Mouse (Mus musculus) embryonic stem cell, embryonic (primary cell): ENCODE measurements around the gene Sec61b.

ENCODE experiments used
- CTCF ChIA-PET, 4 experiments: fragments of 300-600 bp in 2 of 4; fragments of 350-600 bp in 2 of 4; sonication (Branson Sonifier 250); formaldehyde crosslinking; loops; one replicate each; lab custom pipeline; 2022; ENCODE audit warnings: inconsistent platforms in 2 of 4; lab: Charles Lee
- POLR2A ChIA-PET, 4 experiments: fragments of 300-600 bp in 2 of 4; fragments of 350-600 bp in 2 of 4; sonication (Branson Sonifier 250); formaldehyde crosslinking; loops; one replicate each; lab custom pipeline; 2022; ENCODE audit warnings: antibody characterized with exemption in 4 of 4, inconsistent platforms in 1 of 4; lab: Charles Lee

Gene Sec61b

DNA sequence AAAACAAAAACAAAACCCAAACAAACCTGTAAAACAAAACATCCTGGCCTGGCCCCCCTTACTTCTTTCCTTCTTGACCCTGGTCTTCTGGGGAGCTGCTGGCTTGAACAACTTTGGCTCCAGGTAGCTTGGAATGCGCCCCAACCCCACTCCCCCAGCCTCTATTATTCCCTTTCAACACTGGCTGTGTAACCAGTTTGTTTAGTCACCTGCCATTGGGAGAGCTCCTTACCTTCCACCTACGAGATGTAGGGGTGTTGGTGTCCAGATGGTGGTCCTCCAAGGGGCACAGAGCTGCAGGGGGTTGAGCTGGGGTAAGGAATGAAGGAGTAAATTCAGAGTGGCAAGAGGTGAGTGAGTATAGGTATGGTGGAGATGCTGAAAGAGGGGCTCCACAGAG is 7.3 kb upstream of the Sec61b start:
- POLR2A ChIA-PET, result interaction anchor here in 1 of 4 experiments (0.8 to 1.0 kb wide), 2 partner anchors 14 to 30 kb away, joined by 3 to 4 read pairs; no protein-coding TSS in a partner anchor
- CTCF ChIA-PET, result no interaction called here

DNA sequence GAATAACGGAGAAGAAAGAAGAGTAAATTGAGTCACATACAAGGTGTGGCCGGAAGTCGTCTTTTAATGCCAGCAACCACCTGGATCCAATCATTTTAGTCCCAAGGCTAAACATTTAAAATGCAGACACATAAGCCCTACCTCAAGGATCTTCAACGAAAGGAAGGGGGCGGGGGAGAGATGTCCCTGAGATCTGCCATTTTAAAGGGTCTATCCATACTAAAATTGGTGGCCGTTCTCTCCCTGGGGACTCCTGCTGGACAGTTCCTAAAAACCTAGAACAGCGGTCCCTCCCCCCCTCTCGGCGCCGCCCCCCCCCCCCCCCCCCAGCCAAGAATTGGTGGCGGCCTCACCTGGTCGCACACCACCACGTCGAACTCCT is 881 bp upstream of the Sec61b start:
- ChIA-PET POLR2A (interaction anchor here (0.6 to 3.0 kb wide), 32 partner anchors 8 to 1112 kb away, joined by 3 to 20 read pairs (median 4); partner anchors contain the start of genes Erp44 (in 2 of the 4), Invs (in 2 of the 4), Tgfbr1 (in 2 of the 4) and Stx17 (in 1 of the 4)), CTCF (interaction anchor here in 1 of 4 experiments (1.0 to 1.1 kb wide), 3 partner anchors 24 to 36 kb away, joined by 4 to 6 read pairs (median 6); no protein-coding TSS in a partner anchor)

DNA sequence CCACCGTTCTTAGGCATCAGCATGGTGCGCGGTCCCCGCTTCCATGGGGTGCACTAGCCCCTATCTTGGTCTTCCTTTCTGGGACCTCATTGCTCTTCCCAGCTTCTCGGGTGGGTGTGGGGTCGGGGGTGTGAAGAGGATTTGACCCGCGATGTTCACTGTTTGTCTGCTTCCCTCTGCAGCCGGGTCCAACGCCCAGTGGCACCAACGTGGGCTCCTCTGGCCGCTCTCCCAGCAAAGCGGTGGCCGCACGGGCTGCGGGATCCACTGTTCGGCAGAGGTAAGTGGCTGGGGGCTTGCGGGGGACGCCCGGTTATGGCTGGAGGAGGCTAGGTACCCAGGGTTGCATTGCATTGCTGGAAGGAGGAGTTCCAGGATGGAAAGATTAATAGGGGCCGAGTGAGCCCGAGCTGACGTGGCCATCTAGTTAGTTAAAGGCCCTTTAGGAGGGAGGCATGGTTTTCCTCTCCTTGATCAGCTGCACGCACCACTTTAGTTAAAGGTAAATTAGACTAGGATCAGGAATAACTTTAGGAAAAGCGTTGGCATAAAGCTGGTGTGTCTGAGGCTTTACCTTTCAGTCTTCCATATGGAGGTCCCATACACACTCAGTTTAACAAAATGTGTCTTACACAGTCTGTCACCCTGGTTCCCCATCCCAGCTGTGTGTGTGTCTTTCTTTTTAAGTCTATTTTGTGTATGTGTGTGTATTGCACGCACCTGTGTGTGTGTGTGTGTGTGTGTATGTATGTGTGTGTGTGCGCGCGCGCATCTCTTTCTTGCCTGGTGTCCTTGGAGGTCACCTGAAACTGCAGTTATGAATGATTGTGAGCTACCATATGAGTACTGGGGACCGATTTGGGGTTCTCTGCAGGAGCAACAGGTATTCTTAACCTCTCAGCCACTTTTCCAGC is 529 bp downstream of the Sec61b start:
- ChIA-PET POLR2A (interaction anchor here (0.5 to 3.0 kb wide), 38 partner anchors 7 to 1153 kb away, joined by 3 to 20 read pairs (median 4); partner anchors contain the start of genes Erp44 (in 2 of the 4), Invs (in 2 of the 4), Stx17 (in 1 of the 4) and Tex10 (in 1 of the 4)), CTCF (interaction anchor here in 1 of 4 experiments (0.7 to 1.1 kb wide), 3 partner anchors 13 to 37 kb away, joined by 3 to 6 read pairs (median 6); no protein-coding TSS in a partner anchor)

DNA sequence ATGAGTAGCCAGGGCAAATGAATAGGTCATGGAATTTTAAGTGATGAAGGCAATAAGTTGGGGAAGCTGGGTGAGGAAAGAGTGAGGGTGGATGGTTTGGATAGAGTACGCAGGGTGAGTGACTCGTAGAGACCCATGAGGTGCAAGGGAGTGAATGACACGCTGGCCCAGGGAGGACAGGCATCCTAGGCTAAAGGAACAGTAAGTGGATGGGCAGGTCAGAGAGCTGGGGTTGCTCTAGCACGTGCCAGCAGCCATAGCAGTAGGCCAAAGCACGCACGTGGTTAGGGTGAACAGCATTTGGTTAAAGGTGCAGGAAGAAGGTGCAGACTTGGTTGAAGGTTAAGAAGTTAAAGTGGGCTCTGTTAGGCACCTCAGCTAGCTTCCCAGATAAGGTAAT is 3.1 kb downstream of the Sec61b start:
- CTCF ChIA-PET, result interaction anchor here in 1 of 4 experiments (0.9 kb wide), 1 partner anchor 25 kb away, joined by 3 read pairs; no protein-coding TSS in a partner anchor
- POLR2A ChIA-PET, result interaction anchor here in 2 of 4 experiments (0.5 to 2.4 kb wide), 4 partner anchors 9 to 42 kb away, joined by 3 to 10 read pairs (median 7); no protein-coding TSS in a partner anchor

DNA sequence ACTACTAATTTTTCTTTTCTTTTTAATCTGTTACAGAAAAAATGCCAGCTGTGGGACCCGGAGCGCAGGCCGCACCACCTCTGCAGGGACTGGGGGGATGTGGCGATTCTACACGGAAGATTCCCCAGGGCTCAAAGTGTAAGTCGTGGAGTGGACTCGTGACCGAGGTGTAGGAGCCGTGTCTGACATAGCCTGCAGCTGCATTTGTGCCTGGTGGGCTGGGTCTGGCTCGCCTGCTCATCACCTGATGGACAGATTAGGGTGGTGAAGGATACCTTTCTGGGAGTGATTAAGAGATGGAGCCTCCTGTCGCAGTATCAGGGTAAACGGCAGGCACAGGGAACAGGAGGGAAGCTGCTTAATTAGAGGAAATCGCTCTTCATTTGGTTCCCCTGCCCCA is 5.6 kb downstream of the Sec61b start:
- CTCF ChIA-PET, result interaction anchor here in 2 of 4 experiments (0.6 to 0.7 kb wide), 2 partner anchors 22 to 23 kb away, joined by 4 to 7 read pairs; no protein-coding TSS in a partner anchor

DNA sequence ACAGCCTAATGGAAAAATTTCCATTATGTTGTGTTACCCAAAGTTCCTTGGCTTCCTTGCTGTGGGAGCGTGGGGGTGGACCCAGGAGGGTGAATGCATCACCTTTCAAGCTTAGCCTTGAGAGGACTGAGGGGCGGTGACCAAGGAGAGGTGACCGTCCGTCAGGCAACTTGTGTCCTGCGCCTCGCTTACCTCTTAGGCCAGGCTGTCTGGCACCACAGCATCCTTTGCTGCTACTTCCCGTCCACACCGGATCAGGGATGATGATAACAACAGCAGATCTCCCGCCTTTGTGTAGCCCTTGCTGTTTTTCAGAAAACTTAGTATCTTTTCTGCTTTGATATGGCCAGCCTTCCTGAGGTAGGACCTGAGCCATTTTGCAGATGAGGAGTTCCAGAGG is 6.1 kb downstream of the Sec61b start:
- CTCF ChIA-PET, result interaction anchor here in 1 of 4 experiments (0.7 kb wide), 1 partner anchor 22 kb away, joined by 4 read pairs; no protein-coding TSS in a partner anchor
- POLR2A ChIA-PET, result no interaction called here

More for the DNA sequence above, 5.6 kb downstream of the Sec61b start:
- POLR2A ChIA-PET, result interaction anchor here in 1 of 4 experiments (0.6 to 1.3 kb wide), 2 partner anchors 44 to 82 kb away, joined by 3 to 4 read pairs; no protein-coding TSS in a partner anchor

DNA sequence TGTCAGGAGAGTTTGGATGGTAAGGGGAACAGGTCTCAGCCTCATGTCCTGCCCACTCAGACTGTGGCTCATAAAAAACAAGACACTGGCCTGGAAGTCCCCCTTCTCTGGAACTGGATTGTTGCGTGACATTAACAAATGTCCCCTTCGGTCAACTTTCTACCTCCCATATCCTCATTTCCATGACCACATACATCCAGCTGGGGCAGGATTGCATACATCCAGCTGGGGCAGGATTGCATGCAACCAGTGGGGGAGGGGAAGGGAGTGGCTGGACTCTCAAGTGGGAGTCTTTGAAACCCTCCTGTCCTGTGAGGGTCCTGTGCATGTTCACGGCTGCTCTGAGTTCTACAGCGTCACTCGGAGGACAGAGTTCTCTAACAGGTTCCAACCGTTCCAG is 16.8 kb downstream of the Sec61b start:
- CTCF ChIA-PET, result interaction anchor here in 3 of 4 experiments (0.6 to 1.9 kb wide), 5 partner anchors 11 to 53 kb away, joined by 7 to 13 read pairs (median 10); no protein-coding TSS in a partner anchor
- POLR2A ChIA-PET, result interaction anchor here in 3 of 4 experiments (0.9 to 3.4 kb wide), 4 partner anchors 14 to 18 kb away, joined by 3 to 10 read pairs (median 8); partner anchors contain the start of genes Alg2 (in 2 of the 3) and Sec61b (in 2 of the 3)

DNA sequence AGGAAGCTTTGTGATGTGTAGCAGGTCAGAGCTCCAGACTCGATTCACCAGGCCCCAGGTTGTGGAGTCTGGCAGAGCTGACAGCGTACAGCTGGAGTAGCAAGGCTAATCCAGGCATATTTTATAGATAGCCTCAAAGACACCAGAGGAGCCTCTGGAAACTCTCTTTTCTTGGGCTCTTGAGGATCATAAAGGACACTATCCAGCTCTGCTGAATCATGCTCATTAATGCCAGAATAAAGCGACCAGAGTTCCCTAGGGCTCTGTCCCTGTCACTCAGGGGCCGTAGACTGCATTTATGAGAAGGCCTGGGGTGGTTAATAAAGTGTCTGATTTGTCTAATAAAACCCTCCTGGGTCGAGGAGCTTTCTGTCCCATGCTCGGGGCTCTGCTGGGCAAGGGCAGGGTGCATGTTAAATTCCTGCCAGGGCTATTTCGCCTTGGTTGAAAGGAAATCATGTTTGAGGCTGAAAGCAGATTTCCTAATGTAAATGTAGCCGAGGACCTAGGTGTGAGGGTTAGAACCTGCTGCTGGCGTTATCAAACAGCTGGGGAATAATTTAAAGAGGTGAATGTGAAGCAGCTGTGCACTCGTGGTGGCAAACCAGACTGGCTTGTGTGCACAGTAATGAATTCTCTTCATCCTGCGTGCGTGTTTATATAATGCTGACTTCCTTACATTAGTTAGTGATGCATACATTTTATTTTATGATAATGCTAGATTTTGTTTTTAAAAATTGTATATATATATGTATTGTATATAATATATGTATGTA is 18.0 kb downstream of the Sec61b start:
- POLR2A ChIA-PET, result interaction anchor here in 2 of 4 experiments (0.6 to 3.4 kb wide), 6 partner anchors 15 to 67 kb away, joined by 3 to 11 read pairs (median 4); partner anchors contain the start of genes Alg2 (in 2 of the 2) and Sec61b (in 2 of the 2)
- CTCF ChIA-PET, result interaction anchor here (0.5 to 1.9 kb wide), 5 partner anchors 10 kb away, joined by 4 to 13 read pairs (median 7); no protein-coding TSS in a partner anchor

DNA sequence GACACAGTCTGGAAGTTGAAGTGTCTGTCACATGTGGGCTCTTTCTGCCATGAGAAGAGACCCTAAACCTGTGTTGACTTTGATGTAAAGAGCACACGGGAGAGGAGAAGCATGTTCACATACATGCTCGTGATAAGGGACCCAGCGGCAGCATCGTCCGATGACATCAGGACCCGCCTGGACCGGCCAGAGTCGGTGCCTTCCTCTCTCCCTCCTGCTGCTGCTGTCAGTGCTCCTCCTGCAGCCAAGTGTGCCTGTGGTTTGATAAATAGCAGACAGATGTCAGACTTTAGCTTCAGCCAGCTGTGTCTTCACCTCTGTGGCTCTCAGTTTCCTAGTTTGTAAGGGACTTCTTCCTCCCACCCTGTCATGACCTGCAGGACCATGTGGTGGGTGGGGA is 19.0 kb downstream of the Sec61b start:
- POLR2A ChIA-PET, result interaction anchor here in 1 of 4 experiments (0.6 kb wide), 1 partner anchor 73 kb away, joined by 3 read pairs; no protein-coding TSS in a partner anchor
- CTCF ChIA-PET, result interaction anchor here in 2 of 4 experiments (0.5 to 0.6 kb wide), 2 partner anchors 9 to 55 kb away, joined by 5 read pairs; no protein-coding TSS in a partner anchor

DNA sequence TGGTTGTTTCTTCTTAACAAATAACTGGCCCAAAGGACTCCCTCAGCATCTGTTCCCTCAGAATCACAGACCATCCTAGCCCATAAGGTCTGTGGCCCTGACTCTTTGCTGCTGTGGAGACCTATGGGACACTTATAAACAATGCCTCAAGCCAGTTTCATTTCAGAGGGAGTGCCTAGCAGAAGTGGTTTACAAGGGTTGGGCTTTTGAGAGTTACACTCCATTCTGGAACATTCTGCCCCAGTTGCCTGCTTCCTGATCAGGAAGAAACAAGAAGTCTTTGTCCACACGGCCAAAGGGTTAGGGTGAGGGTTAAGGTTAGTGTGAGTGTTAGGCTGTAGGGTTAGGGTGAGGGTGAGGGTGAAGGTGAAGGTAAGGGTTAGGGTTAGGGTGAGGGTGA is 19.7 kb downstream of the Sec61b start:
- ChIA-PET POLR2A (interaction anchor here in 1 of 4 experiments (0.6 kb wide), 1 partner anchor 74 kb away, joined by 3 read pairs; no protein-coding TSS in a partner anchor), CTCF (no interaction called here)

DNA sequence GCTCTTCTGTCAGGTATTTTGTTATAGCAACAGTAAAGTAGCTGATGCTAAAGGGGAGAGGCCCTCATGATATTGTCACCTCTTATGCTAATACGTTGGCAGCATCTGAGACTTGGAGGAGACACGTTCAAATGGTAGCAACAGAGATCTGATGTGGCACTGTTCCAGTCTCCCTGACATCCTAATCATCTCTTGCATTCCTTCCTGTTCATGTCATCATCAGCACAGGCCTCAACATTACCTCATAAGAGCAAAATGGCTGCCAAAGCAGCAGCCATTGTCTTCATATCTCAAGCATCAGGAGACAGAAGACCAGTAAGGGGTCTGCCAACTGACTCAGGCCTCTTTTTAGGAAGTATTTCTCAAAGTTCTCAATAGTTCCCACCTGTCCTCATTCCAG is 20.2 kb downstream of the Sec61b start:
- ChIA-PET POLR2A (no interaction called here), CTCF (no interaction called here)

DNA sequence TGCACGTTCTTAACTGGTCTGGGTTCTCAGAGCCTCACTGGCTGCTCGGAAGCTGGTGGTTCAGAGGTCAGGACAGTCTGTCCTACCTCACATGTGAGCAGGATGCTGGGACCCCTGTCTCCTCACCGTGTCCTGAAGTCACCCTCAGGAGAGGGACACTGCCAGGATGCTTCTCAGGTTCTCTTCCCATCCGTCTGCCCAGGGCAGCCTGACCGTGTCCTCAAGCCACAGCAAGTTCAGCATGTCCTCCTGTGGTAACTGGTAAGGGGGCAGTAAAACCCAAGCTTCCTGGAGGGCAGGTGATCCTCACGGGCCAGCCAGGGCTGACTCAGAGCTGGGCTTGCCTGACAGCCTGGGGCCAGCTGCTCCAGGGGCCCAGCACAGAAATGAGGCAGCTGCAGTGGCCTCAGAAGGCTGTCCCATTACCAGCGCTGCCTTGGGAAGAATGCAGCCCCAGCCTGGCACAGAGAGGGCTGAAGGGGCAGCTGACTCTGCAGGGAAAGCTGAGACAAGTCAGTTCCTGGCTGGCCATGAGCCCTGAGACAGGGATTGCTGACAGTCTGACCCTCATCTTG is 23.4 kb downstream of the Sec61b start:
- ChIA-PET CTCF (interaction anchor here in 1 of 4 experiments (1.1 kb wide), 1 partner anchor 883 kb away, joined by 3 read pairs; no protein-coding TSS in a partner anchor), POLR2A (interaction anchor here in 2 of 4 experiments (0.6 to 0.7 kb wide), 2 partner anchors 25 to 26 kb away, joined by 3 to 5 read pairs; no protein-coding TSS in a partner anchor)

DNA sequence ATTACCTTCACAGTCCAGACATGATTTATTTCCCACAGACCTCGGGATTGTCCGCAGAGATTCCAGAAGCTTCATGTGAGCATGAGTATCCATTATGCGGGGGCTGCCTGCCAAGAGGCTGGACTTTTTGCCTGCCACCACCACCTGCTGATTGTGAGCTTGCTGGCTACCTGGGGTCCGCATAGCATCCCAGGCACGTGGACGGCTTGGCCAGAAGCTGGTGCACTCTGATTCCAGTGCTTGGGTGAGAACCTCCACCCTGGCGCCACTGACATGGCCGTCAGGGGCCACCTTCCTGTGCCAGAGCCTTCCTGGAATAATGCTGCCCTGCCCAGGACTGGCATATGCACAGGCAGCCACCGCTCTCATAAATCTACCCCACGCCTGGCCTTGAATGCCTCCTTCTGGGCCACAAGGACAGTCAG is 24.7 kb downstream of the Sec61b start:
- ChIA-PET CTCF (no interaction called here), POLR2A (interaction anchor here in 1 of 4 experiments (1.2 kb wide), 1 partner anchor 25 kb away, joined by 4 read pairs; the partner anchor contains the start of genes Alg2 and Sec61b)

DNA sequence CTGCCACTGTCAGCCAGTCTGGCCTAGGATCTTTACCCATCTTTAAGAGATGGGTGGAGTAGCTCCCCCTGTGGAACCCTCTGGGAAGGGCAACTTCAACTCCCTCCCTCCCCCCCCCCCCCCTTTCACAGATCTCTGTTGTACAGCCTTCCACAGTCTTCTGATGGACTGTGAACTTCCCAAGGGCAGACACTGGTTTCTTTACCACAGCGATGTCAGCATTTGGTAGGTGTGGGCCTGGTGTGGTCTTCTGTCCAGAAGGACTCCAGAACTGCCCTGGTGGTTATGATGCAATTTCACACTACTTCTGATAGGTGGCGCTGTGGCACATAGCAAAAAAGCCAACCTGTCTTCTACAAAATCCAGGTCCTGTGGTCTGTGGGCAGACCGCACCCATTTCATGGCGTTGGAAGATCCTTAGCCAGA is 28.1 kb downstream of the Sec61b start:
- POLR2A ChIA-PET, result interaction anchor here (0.6 to 1.5 kb wide), 12 partner anchors 18 to 860 kb away, joined by 3 to 11 read pairs (median 4); partner anchors contain the start of genes Alg2 (in 1 of the 4) and Sec61b (in 1 of the 4)
- CTCF ChIA-PET, result interaction anchor here (0.5 to 2.3 kb wide), 75 partner anchors 10 to 1911 kb away, joined by 3 to 13 read pairs (median 4); partner anchors contain the start of genes Alg2 (in 1 of the 4), Nans (in 1 of the 4) and Sec61b (in 1 of the 4)

DNA sequence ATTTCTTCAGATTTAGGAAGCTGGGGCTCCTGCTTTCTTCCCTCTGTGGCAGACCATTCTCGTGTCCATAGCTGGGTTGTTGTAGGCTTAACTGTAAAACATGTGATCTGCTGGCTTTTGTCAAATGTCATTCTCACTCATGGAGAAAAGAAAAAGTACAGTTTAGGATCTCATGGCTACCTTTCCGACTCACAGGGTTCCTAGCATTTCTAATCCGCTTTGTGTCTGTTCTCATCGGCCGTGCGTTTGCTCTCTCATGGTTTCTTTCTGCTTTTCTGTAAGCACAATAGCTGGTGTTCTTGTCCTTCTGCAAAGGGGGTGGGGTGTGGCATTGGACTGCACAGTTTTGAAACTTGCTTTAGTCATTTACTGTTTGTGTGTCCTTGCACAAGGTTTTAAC is 28.6 kb downstream of the Sec61b start:
- ChIA-PET POLR2A (interaction anchor here in 1 of 4 experiments (1.1 to 1.5 kb wide), 3 partner anchors 20 to 29 kb away, joined by 4 to 11 read pairs (median 4); partner anchors contain the start of genes Alg2 and Sec61b), CTCF (interaction anchor here (0.5 to 2.3 kb wide), 24 partner anchors 11 to 1910 kb away, joined by 3 to 13 read pairs (median 5); partner anchors contain the start of genes Alg2 (in 1 of the 4), Nans (in 1 of the 4) and Sec61b (in 1 of the 4))

DNA sequence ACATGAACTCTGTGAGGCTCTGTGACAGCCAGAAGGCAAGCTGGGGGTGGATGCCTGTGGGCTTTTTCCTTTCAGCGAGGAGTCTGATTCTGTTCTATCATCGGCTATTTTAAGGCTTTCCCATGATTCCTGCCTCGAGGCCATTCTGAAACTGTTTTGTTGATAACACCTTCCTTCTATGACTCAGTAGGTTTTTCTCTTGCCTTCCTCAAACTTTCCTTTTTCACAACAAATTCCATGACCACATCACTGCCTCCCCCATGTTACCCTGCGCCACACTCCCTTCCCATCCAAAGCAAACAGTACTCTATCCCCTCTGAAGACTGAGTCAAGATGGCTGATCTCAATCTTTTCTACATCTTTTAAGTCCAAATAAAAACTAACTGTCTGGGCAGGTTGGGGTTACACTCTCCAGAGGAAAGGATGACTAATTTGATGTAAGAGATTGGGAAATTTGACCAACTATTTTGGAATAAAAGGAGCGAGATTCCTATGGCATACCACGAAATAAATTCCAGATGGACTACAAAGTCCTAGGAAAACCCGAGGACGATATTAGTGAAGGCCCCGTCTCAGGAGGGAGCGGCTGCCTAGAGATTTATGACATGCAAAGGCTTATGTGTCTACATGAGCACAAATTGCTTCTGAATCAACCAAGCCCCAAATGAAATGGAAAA is 30.5 kb downstream of the Sec61b start:
- ChIA-PET POLR2A (interaction anchor here in 1 of 4 experiments (1.0 to 1.7 kb wide), 2 partner anchors 22 to 70 kb away, joined by 3 read pairs; no protein-coding TSS in a partner anchor), CTCF (no interaction called here)
